Mouse (Mus musculus) cerebellum, postnatal 25 days (tissue): ENCODE results near the gene Abcb11.
A peak's percentile ranks its signal among the peaks of the same experiment; 100 is the strongest.

ENCODE experiments used
- DNase-seq, 2 experiments: peaks; one replicate each; pipeline ENCODE4 v3.0.0; 2021; ENCODE audit warnings: mixed read lengths in 2 of 2

The Abcb11 gene

GRCm38 (mm10) chr2:69264069-69264618 is 78.3 kb downstream of the Abcb11 start:
- DNase-seq: no peak

GRCm38 (mm10) chr2:69248221-69248755 is 94.1 kb downstream of the Abcb11 start:
- DNase-seq: peak; percentile 28 to 31

GRCm38 (mm10) chr2:69247081-69247480 is 95.3 kb downstream of the Abcb11 start:
- DNase-seq: no peak

- peak in 1 of 2 experiments; percentile 11 for DNase-seq
These were observed 97.5 kb downstream of the Abcb11 start for GRCm38 (mm10) chr2:69244924-69245323.

- no peak for DNase-seq
These were observed 103.1 kb downstream of the Abcb11 start for GRCm38 (mm10) chr2:69239315-69239714.

- no peak for DNase-seq
These were observed 107.3 kb downstream of the Abcb11 start for GRCm38 (mm10) chr2:69234976-69235678.

GRCm38 (mm10) chr2:69232101-69232500 is 110.3 kb downstream of the Abcb11 start:
- no peak for DNase-seq

- DNase-seq: no peak
These were observed 112.3 kb downstream of the Abcb11 start for GRCm38 (mm10) chr2:69230137-69230536.

GRCm38 (mm10) chr2:69228635-69229034 is 113.8 kb downstream of the Abcb11 start:
- no peak for DNase-seq

GRCm38 (mm10) chr2:69226876-69227275 is 115.5 kb downstream of the Abcb11 start:
- no peak for DNase-seq

- no peak for DNase-seq
These were observed 117.7 kb downstream of the Abcb11 start for GRCm38 (mm10) chr2:69224724-69225123.

- no peak for DNase-seq
These were observed 119.6 kb downstream of the Abcb11 start for GRCm38 (mm10) chr2:69222815-69223214.

GRCm38 (mm10) chr2:69221868-69222416 is 120.5 kb downstream of the Abcb11 start:
- DNase-seq: no peak

- DNase-seq: no peak
These were observed 127.2 kb downstream of the Abcb11 start for GRCm38 (mm10) chr2:69215242-69215641.

- no peak for DNase-seq
These were observed 129.8 kb downstream of the Abcb11 start for GRCm38 (mm10) chr2:69212652-69213051.

- no peak for DNase-seq
These were observed 131.6 kb downstream of the Abcb11 start, which contains the start of gene G6pc2 for GRCm38 (mm10) chr2:69210773-69211172. TSS of gene G6pc2 (plus strand) at chr2:69211073.

- no peak for DNase-seq
These were observed 132.7 kb downstream of the Abcb11 start for GRCm38 (mm10) chr2:69209684-69210083.

- no peak for DNase-seq
These were observed 135.9 kb downstream of the Abcb11 start for GRCm38 (mm10) chr2:69206523-69206922.

- peak; percentile 85 to 89 for DNase-seq
These were observed 136.5 kb downstream of the Abcb11 start, which contains the start of gene Spc25 for GRCm38 (mm10) chr2:69205791-69206351. TSS of gene Spc25 (minus strand) at chr2:69206194.

GRCm38 (mm10) chr2:69205185-69205584 is 137.2 kb downstream of the Abcb11 start:
- DNase-seq: no peak

- no peak for DNase-seq
These were observed 148.9 kb downstream of the Abcb11 start for GRCm38 (mm10) chr2:69193555-69193954.

GRCm38 (mm10) chr2:69191059-69191458 is 151.4 kb downstream of the Abcb11 start:
- no peak for DNase-seq

GRCm38 (mm10) chr2:69189222-69189621 is 153.2 kb downstream of the Abcb11 start:
- no peak for DNase-seq
